Mouse (Mus musculus) hindbrain, embryonic 16.5 days (tissue): ENCODE measurements around the gene 1110032A03Rik. TPM values are rescaled to one million over a fixed set of nuclear protein-coding genes. Genes with fewer than 3 reads are reported as not detected.
A peak's percentile ranks its signal among the peaks of the same experiment; 100 is the strongest.

ENCODE experiments used
- ATAC-seq: fragments of 200-750 bp; cut with Nextera tagmentation; 2 replicates; pipeline ENCODE4 v1.8.0; 2017; ENCODE audit warnings: moderate TSS enrichment, moderate library complexity
- H3K27ac ChIP-seq: fragments of 300-500 bp; sonication (generic); 2 replicates; pipeline ENCODE4 v1.5.1; 2014; ENCODE audit warnings: low read depth, mild to moderate bottlenecking, control low read depth, low read length, moderate library complexity
- H3K27me3 ChIP-seq: fragments of 300-500 bp; sonication (generic); replicated peaks from 2 replicates; pipeline ENCODE4 v1.6.1; 2014; ENCODE audit warnings: low read length; ENCODE audit not compliant: control insufficient read depth, insufficient read depth
- H3K36me3 ChIP-seq: fragments of 300-500 bp; sonication (generic); 2 replicates; pipeline ENCODE4 v1.6.1; 2014; ENCODE audit warnings: mild to moderate bottlenecking, low read length, moderate library complexity, mixed read lengths; ENCODE audit not compliant: control insufficient read depth, insufficient read depth
- H3K4me1 ChIP-seq: fragments of 300-500 bp; sonication (generic); 2 replicates; pipeline ENCODE4 v1.6.1; 2014; ENCODE audit warnings: low read depth, low read length; ENCODE audit not compliant: control insufficient read depth, insufficient read depth
- H3K4me2 ChIP-seq: fragments of 300-500 bp; sonication (generic); 2 replicates; pipeline ENCODE4 v1.6.1; 2014; ENCODE audit warnings: mild to moderate bottlenecking, low read length, control low read depth, moderate library complexity
- H3K4me3 ChIP-seq: fragments of 300-500 bp; sonication (generic); 2 replicates; pipeline ENCODE4 v1.5.1; 2014; ENCODE audit warnings: mild to moderate bottlenecking, low read length, control low read depth, moderate library complexity
- H3K9ac ChIP-seq: fragments of 300-500 bp; sonication (generic); 2 replicates; pipeline ENCODE4 v1.6.1; 2014; ENCODE audit warnings: low read depth, mild to moderate bottlenecking, control low read depth, low read length, moderate library complexity
- H3K9me3 ChIP-seq: fragments of 300-500 bp; sonication (generic); 2 replicates; pipeline ENCODE4 v1.6.1; 2014; ENCODE audit warnings: mild to moderate bottlenecking, low read length, moderate library complexity; ENCODE audit not compliant: control insufficient read depth
- WGBS: fragments of 180-500 bp; shearing (Covaris S2); extraction: QIAGEN DNeasy Blood & Tissue Kit; methylation state at CpG from one replicate; pipeline ENCODE4 v1.1.7; 2014; 5-methylcytosine and 5-hydroxymethylcytosine counted together
- polyA plus RNA-seq: library from polyadenylated mRNA; unstranded; fragments of >200 nt; fragmentation: Nextera tagmentation; extraction: Ambion mirVana; gene quantifications from 2 replicates; pipeline ENCODE4 v1.2.1, GENCODE M21; 2015

1110032A03Rik gene
- polyA plus RNA-seq, 1 experiment from 2014 or later, result 61.7 TPM

DNA sequence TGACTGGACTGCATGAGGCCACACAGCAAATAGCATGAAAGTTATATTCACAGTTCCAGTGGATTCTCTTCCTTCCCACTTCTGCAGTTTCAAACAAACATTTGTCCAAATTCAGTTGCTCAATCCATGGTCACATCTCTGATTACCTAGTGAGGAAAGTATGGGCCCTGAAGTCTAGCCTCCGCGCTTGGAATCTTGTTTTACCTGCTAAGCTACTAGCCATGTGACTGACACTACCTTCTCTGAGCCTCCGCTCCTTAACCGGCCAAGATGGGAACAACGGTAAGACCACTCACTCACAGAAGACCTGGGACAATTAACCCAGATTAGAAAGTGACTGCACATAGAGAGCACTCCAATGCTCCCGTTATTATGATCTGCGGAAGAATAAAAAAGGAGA is 29.5 kb downstream of the 1110032A03Rik start:
- no peak for ATAC-seq
- H3K9me3 ChIP-seq, result no peaks in the 10 kb centered on the region
- peak overlapping the region; percentile 66 for H3K4me2 ChIP-seq
- H3K9ac ChIP-seq, result peak overlapping the region; percentile 57
- 19% methylated on average over 7 of the region's 7 CpGs for WGBS
- H3K4me1 ChIP-seq, result no peaks in the 10 kb centered on the region
- no peak overlapping the region for H3K27ac ChIP-seq
- H3K36me3 ChIP-seq, result no peaks in the 10 kb centered on the region
- peak overlapping the region; percentile 37 for H3K4me3 ChIP-seq
- H3K27me3 ChIP-seq, result 0 out of 2 replicates have a peak, but pooled peaks cover 2% of the 10 kb centered on the region

DNA sequence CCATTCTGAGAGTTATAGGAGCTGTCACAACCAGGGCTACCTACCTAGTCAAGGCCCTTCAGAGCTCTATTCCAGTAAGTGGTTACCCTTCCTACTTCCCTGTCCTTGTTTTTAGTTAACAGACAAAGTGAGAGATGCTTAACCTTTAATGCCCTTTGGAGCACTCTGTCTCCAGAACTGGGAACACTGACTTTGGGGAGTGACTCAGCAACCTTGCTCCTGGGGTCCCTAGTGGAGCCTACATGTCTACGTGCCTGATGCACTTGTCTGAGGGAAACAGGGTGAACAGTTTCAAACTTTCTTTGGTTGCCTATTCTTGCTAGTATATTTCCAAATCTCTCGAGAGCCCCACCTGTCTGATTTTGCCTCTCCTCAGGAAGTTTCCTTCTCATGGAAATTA is 32.6 kb downstream of the 1110032A03Rik start:
- Histone ChIP-seq H3K9me3 (no peaks in the 10 kb centered on the region), H3K4me3 (no peak overlapping the region), H3K27ac (no peak overlapping the region), H3K27me3 (0 out of 2 replicates have a peak, but pooled peaks cover 2% of the 10 kb centered on the region), H3K36me3 (no peaks in the 10 kb centered on the region), H3K4me2 (no peak overlapping the region), H3K4me1 (peaks cover 4% of the 10 kb centered on the region; the same call in 1 of the 2 replicates), H3K9ac (no peak overlapping the region)
- 72% methylated on average over 2 of the region's 2 CpGs for WGBS
- ATAC-seq, result no peak

DNA sequence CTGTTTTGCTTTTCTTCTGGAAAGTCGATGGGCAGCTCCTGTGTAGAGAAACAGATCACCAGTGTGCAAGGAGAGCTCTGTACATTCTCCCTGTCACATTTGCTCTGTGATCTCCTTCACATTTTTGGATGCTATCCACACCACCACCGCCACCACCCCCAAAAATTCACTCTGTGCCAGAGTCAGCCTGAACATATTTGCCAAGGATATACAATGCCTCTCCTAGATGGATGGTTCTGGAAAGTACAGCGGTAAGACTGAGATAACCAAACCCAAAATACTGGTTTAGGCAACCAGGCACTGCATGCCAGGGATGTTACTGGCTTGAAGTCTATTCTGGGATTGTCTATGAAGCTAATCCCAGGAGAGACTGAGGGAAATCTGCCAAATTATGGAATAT is 33.1 kb downstream of the 1110032A03Rik start:
- no peak overlapping the region for H3K4me3 ChIP-seq
- no peak overlapping the region for H3K27ac ChIP-seq
- H3K4me2 ChIP-seq, result no peak overlapping the region
- ATAC-seq, result no peak
- H3K27me3 ChIP-seq, result 0 out of 2 replicates have a peak, but pooled peaks cover 2% of the 10 kb centered on the region
- no peak overlapping the region for H3K9ac ChIP-seq
- peaks cover 4% of the 10 kb centered on the region; the same call in 1 of the 2 replicates for H3K4me1 ChIP-seq
- no peaks in the 10 kb centered on the region for H3K9me3 ChIP-seq
- no peaks in the 10 kb centered on the region for H3K36me3 ChIP-seq
- WGBS, result 82% methylated on average over 3 of the region's 3 CpGs

DNA sequence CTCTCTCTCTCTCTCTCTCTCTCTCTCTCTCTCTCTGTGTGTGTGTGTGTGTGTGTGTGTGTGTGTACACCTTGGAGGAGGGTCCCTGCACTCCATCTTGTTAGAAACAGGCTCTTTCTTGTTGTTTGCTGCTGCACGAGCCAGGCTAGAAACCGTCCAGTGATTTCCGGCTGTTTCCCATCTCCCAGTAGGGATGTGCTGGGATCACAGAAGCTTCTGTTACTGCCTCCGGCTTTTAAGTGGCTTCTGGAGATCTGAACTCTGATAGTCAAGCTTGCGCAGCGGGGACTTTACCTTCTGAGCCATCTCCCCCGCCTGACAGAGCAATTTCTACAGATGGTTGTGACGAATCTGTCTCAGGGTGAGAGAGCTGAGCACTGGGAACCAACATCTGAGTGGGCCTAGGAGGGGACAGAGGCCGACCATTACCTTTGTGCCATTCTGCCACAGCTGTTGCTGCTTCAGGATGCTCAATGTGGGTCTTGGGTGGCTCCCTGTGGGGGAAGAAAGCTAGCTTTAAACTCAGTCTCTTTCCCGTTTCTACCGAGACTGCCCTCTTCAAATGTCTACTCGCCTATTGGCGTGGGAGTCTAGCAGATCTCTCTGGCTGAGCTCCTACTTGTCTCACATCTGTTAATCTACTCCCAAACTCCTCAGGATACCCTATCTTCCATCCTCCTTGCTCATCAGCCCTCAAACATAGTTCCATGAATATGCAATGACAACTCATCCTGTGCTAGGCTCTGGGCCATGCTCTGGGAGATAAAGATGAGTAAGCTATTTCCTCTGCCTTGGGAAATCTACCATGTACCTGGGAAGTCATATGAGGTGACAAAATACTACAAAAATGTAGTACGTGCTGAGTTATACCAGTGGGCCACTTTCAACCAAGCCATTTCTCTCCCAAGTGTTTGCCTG is 34.2 kb downstream of the 1110032A03Rik start:
- no peak for ATAC-seq
- Histone ChIP-seq H3K4me1 (peaks cover 4% of the 10 kb centered on the region; the same call in 1 of the 2 replicates), H3K4me2 (no peak overlapping the region), H3K4me3 (no peak overlapping the region), H3K9me3 (no peaks in the 10 kb centered on the region), H3K27me3 (no peaks in the 10 kb centered on the region), H3K9ac (no peak overlapping the region), H3K36me3 (no peaks in the 10 kb centered on the region), H3K27ac (no peak overlapping the region)
- 87% methylated on average over 14 of the region's 14 CpGs for WGBS

DNA sequence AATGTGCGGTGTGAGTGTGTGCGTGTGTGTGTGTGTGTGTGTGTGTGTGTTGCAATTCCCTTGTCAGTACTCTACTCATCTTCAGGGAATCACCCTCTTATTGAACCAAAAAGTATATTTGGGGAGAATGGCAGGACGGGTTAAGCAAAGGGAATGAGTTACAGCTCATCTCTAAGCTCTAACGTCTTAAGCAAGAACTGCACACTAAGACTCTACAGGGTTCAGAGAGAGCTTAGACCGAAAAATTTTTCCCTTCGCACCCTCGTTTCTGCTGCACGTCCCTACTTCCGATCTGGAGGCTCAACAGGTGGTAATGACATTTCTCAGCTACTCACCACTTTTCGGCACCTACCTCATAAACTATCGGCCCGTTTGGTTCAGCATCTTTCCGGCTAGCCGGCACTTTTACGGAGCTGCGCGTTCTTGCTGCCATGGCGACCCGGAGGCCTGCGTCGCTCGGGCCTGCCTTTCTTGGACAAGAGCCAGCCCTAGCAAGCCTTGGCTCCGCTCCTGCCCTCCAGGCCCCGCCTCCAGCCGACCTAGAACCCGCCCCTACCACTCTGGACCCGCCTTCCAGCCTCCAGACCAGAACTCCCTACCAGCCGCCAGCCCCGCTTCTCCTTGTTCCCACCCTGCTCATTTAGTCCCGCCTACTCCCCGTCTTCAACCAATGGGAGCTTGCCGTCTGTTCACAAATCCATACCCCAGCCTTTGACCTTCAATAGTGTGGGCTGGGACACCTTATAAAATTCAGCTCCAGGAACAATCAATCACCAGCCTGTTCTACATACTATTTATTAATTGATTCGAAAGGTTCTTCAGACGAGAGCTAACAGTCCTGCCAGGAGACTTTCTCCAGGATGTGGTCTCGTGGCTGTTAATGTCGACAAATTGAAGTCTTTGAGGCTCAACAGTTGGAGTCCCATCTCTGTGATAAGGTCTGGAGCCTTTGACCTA is 36.1 kb downstream of the 1110032A03Rik start, which contains the start of gene Dixdc1:
Dixdc1 (minus strand) TSS at position 604 of the 957 bp plus-strand sequence.
- ATAC-seq, result peak; percentile 98
- Histone ChIP-seq H3K9ac (peak within 1 kb of the TSS; percentile 41; the same call in 1 of the 2 replicates), H3K27me3 (no peaks in the 10 kb centered on the region), H3K4me2 (peak within 1 kb of the TSS; percentile 72), H3K4me1 (peaks cover 6% of the 10 kb centered on the region; the same call in 1 of the 2 replicates), H3K4me3 (peak within 1 kb of the TSS; percentile 44), H3K9me3 (no peaks in the 10 kb centered on the region), H3K27ac (no peak within 1 kb of the TSS), H3K36me3 (no peaks in the 10 kb centered on the region)
- WGBS, result 12% methylated on average over 36 of the region's 36 CpGs

DNA sequence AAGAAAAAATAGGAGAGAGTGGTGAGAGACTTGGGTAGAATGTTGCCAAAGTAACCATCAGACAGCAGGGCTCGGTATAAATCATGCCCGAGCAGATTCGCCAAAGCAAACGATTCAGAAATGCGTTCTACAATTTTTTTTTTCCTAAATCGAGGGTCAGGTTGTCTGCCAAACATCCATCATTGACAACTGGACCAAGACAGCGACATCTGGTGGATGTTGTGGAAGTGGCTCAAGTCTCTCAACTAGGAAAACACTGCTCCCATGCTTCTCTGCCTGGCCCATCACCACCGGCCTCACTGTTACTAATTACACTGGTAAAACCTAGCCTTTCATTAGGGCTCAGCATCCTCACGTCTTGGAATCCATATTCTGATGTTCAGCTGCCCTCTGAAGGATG is 40.3 kb downstream of the 1110032A03Rik start:
- H3K27me3 ChIP-seq, result no peaks in the 10 kb centered on the region
- ATAC-seq, result no peak
- no peak overlapping the region for H3K27ac ChIP-seq
- H3K36me3 ChIP-seq, result no peaks in the 10 kb centered on the region
- no peak overlapping the region for H3K9ac ChIP-seq
- no peak overlapping the region for H3K4me3 ChIP-seq
- WGBS, result 2% methylated on average over 9 of the region's 9 CpGs
- H3K9me3 ChIP-seq, result no peaks in the 10 kb centered on the region
- peak overlapping the region; percentile 36 for H3K4me2 ChIP-seq
- H3K4me1 ChIP-seq, result peaks cover 6% of the 10 kb centered on the region; the same call in 1 of the 2 replicates

DNA sequence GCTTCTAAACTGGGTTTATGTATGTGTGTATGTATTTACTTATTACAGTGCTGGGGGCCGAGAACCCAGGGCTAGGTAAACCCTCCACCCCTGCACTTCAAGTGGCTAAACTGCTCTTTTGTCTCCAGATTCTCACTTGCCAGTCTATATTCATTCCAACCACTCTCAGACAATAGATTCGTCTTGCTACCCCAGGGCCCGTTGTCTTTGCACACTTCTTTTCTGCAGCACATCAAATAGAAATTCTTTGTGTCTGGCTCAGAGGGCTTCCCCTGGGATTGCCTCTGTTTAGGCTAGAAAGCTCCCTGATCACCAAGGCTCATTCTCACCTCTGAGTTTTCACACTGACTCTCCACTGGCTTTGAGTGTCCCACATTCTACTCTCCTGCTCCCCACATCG is 42.8 kb downstream of the 1110032A03Rik start:
- Histone ChIP-seq H3K4me2 (no peak overlapping the region), H3K36me3 (no peaks in the 10 kb centered on the region), H3K4me3 (no peak overlapping the region), H3K27me3 (no peaks in the 10 kb centered on the region), H3K4me1 (peaks cover 4% of the 10 kb centered on the region; the same call in 1 of the 2 replicates), H3K9ac (no peak overlapping the region), H3K9me3 (no peaks in the 10 kb centered on the region), H3K27ac (no peak overlapping the region)
- WGBS, result 6% methylated on average over 4 of the region's 4 CpGs
- ATAC-seq, result no peak

DNA sequence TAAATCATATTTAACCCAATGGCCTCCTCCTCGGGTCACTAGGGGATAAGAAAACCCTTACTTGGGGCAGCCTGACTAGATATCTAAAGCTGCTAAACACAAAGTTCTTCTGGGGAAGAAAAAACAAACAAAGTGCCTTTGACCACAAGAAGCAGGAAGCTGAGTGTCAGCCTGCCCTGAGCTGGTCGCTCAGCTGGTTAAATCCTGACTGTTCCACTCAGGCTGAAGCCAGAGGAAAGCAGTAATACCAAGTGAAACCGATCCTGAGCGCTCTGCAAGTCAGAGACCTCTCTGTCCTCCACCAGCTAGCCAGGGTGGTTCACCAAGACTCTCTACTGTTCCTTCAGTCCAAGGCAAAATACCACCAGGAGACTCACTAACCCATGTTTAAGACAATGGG is 45.7 kb downstream of the 1110032A03Rik start:
- H3K9me3 ChIP-seq, result no peaks in the 10 kb centered on the region
- 76% methylated on average over 4 of the region's 4 CpGs for WGBS
- H3K27me3 ChIP-seq, result no peaks in the 10 kb centered on the region
- H3K4me2 ChIP-seq, result no peak overlapping the region
- H3K36me3 ChIP-seq, result no peaks in the 10 kb centered on the region
- H3K4me3 ChIP-seq, result no peak overlapping the region
- H3K27ac ChIP-seq, result no peak overlapping the region
- no peak for ATAC-seq
- peaks cover 19% of the 10 kb centered on the region for H3K4me1 ChIP-seq
- H3K9ac ChIP-seq, result no peak overlapping the region
